Mouse (Mus musculus) hindbrain, embryonic 10.5 days (tissue): ENCODE data around the gene Klhl23. TPM values are rescaled to one million over a fixed set of nuclear protein-coding genes. Genes with fewer than 3 reads are reported as not detected.

ENCODE experiments used
- DNase-seq: peaks from one replicate; pipeline ENCODE4 v3.0.0-alpha.2; 2017; ENCODE audit warnings: low spot score
- H3K27ac ChIP-seq: fragments of 300-500 bp; sonication (generic); 2 replicates; pipeline ENCODE4 v1.5.1; 2016; ENCODE audit warnings: mild to moderate bottlenecking, moderate library complexity
- H3K27me3 ChIP-seq: fragments of 300-500 bp; sonication (generic); 2 replicates; pipeline ENCODE4 v1.6.1; 2016; ENCODE audit warnings: mild to moderate bottlenecking; ENCODE audit not compliant: poor library complexity, insufficient read depth, severe bottlenecking
- H3K36me3 ChIP-seq: fragments of 300-500 bp; sonication (generic); 2 replicates; pipeline ENCODE4 v1.6.1; 2016; ENCODE audit warnings: mild to moderate bottlenecking, moderate library complexity
- H3K4me1 ChIP-seq: fragments of 300-500 bp; sonication (generic); replicated peaks from 2 replicates; pipeline ENCODE4 v1.6.1; 2016; ENCODE audit warnings: mild to moderate bottlenecking
- H3K4me3 ChIP-seq: fragments of 300-500 bp; sonication (generic); 2 replicates; pipeline ENCODE4 v1.5.1; 2016; ENCODE audit warnings: mild to moderate bottlenecking, moderate library complexity
- H3K9me3 ChIP-seq: fragments of 300-500 bp; sonication (generic); 2 replicates; pipeline ENCODE4 v1.6.1; 2016; ENCODE audit warnings: mild to moderate bottlenecking, moderate library complexity
- WGBS: fragments of 180-500 bp; shearing (Covaris S2); methylation state at CpG from one replicate; pipeline ENCODE4 v1.1.7; 2016; 5-methylcytosine and 5-hydroxymethylcytosine counted together
- polyA plus RNA-seq: library from polyadenylated mRNA; unstranded; fragments of >200 nt; fragmentation: Nextera tagmentation; extraction: Ambion mirVana; gene quantifications from 2 replicates; pipeline ENCODE4 v1.2.1, GENCODE M21; 2016

The Klhl23 gene
- polyA plus RNA-seq, 1 experiment from 2014 or later, result 23.1 TPM

DNA sequence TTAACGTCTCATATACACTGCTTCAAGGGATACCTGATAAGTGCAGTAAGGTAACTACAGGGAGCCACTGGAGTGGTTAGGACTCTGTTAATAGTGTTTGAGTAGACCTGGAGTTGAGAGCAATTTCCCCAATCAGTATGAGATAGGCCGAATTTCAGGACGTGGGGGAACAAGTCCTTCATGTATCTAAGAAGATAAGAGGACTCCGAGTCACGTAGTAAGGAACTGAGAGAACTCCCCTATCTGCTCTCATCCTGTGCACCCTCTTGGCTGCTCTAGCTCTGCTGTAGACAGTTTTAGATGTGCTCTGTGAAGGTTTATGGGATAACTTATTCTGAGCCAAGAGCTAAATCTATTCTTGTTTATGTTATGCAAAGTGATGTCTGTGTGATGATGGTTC, 5.2 kb upstream of the Klhl23 start:
- H3K36me3 ChIP-seq, result no peaks in the 10 kb centered on the region
- no peak overlapping the region for H3K27ac ChIP-seq
- DNase-seq, result no peak
- H3K9me3 ChIP-seq, result no peaks in the 10 kb centered on the region
- peaks cover 2% of the 10 kb centered on the region for H3K4me1 ChIP-seq
- WGBS, result 89% methylated on average over 5 of the region's 5 CpGs
- no peak overlapping the region for H3K4me3 ChIP-seq
- no peaks in the 10 kb centered on the region for H3K27me3 ChIP-seq

DNA sequence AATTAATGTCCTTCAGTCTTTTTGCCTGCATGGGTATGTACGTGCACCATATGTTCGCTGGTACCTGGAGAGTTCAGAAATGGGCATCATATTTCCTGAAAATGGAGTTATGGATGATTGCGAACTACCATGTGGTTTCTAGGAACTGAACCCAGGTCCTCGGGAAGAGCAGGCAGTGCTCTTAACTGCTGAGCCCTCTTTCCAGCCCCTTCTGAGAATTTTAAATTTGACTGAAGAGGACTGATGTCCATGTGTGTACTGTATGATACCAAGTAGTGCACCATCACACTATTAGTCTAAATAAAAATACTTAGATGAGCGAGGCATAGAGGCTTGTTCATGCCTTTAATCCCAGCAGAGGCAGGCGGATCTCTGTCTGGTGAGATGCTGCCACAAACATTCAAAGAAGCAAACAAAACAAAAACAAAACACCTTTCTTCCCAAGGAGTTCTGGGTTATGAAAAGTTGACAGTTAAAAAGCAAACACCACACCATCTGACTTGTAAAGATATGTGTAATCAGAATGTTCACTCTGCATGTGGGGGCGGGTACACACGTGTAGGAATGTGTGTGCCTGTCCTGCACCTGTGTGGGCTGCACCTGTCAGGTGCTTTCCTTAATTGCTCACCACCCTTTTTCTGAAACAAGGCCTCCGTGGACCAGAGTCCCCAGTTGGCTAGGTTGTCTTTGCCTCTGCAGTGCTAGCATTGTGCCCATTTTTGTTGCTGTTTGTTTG, 3.2 kb upstream of the Klhl23 start:
- 83% methylated on average over 9 of the region's 9 CpGs for WGBS
- Histone ChIP-seq H3K4me3 (no peak overlapping the region), H3K9me3 (no peaks in the 10 kb centered on the region), H3K4me1 (peaks cover 18% of the 10 kb centered on the region), H3K36me3 (no peaks in the 10 kb centered on the region), H3K27me3 (no peaks in the 10 kb centered on the region), H3K27ac (no peak overlapping the region)
- no peak for DNase-seq

DNA sequence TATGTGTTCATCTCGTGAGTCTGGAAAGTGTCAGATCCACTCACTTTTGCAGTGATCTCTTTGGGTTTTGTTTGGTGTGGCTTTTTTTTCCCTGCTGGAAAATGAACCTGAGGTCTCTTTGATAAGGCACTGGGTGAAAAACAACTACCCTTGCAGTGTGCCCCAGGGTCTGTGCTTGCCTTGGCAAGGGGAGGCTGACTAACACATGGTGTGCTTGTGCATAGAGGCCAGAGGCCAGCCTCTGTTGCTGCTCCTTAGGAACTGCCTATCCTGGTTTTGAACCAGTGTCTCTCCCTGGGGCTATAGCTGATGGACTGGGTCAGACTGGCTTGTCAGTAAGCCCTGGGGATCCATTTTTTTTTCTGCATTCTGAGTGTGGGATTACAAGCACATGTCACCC, 1.5 kb upstream of the Klhl23 start:
- 73% methylated on average over 1 of the region's 1 CpGs for WGBS
- peaks cover 8% of the 10 kb centered on the region; the same call in 1 of the 2 replicates for H3K36me3 ChIP-seq
- no peaks in the 10 kb centered on the region for H3K27me3 ChIP-seq
- no peaks in the 10 kb centered on the region for H3K9me3 ChIP-seq
- DNase-seq, result no peak
- H3K4me3 ChIP-seq, result no peak overlapping the region
- peaks cover 23% of the 10 kb centered on the region for H3K4me1 ChIP-seq
- H3K27ac ChIP-seq, result no peak overlapping the region

DNA sequence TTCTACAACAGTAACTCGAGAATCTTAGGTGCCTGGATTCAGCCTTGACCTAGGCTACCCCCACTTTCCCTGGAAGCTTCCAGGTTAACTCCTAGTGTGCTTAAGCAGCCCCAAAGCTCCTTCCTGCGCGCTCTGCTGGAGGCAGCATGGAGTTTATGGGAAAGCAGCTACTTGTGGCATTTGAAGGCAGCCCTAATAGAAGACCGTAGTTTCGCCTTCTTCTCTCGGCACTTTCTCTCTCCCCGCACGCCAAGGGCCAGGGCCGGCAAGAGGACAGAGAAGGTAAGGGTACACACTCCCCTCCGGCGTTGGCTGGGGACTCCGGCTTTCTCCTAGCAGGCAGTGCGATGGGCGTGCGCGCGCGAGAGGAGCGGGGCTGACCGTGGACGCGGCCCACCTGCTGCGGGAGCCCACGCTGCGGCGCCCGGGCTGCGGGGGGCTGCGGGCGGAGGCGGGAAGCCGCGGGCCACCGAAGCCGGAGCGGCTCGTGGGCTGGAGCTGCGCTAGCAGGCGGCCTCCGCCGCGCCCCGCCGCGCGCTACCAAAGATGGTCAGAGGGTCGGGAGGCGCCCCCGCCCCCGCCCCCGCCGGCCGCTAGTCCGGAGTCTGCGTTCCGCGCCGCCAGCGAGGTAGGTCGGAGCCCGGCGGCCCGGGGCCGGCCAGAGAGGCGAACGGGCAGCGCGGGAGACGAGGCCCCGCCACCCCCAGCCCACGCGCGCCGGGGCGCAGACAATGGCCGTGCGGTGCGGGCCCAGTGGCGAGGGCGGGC, 801 bp downstream of the Klhl23 start:
- Histone ChIP-seq H3K27ac (peak overlapping the region; percentile 98), H3K4me1 (peaks cover 33% of the 10 kb centered on the region), H3K27me3 (no peaks in the 10 kb centered on the region), H3K9me3 (no peaks in the 10 kb centered on the region), H3K36me3 (peaks cover 13% of the 10 kb centered on the region; the same call in 1 of the 2 replicates), H3K4me3 (peak overlapping the region; percentile 87)
- WGBS, result under 1% methylated on average over 80 of the region's 80 CpGs
- DNase-seq, result peak; percentile 78

DNA sequence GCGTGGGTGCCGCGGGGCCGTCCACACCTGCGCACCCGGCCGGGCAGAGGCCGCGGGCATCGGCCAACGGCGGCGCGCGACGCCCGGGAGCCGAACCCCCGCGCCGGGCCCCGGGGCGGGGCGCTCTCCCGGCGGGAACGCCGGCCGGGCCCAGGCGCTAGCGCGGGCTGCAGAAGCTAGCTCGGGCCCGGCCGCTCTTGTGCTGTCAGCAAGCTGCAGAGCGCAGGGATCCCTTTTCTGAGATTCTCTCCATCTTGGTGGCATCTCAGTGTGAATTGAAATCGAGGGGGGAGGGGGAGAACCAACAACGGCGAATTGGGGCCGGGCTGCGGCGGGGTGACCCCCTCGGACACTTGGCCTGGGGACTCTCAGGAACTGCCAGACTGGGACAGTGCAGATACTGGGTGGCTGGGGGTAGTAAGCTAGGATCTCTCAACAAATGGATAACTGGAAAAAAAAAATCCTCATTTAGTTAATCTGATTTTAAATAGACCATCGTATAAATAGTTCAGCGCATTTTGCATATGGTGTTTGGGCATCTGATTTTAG, 1.5 kb downstream of the Klhl23 start:
- 2% methylated on average over 45 of the region's 45 CpGs for WGBS
- peak; percentile 72 for DNase-seq
- H3K4me1 ChIP-seq, result peaks cover 36% of the 10 kb centered on the region
- H3K9me3 ChIP-seq, result no peaks in the 10 kb centered on the region
- peak overlapping the region; percentile 87 for H3K4me3 ChIP-seq
- H3K27ac ChIP-seq, result peak overlapping the region; percentile 98
- H3K36me3 ChIP-seq, result peaks cover 16% of the 10 kb centered on the region; the same call in 1 of the 2 replicates
- H3K27me3 ChIP-seq, result no peaks in the 10 kb centered on the region

DNA sequence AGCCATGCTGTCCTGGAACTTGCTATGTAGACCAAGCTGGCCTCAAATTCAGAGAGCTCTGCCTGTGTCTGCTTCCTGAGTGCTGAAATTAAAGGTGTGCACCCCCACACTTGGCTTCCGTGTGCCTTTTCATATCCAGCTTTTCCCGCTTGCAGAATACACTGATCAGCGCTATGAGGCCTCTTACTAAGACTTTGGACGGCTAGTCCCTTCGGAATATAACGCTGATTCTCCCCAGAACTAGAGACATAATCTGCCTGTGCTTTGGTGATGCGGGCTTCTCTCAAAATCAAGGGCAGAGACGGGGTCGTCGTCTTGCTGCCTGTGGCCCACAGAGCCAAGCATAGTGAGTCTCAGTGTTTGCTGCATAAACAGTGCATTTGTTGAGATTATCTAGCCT, 4.2 kb downstream of the Klhl23 start:
- DNase-seq, result no peak
- H3K27ac ChIP-seq, result peak overlapping the region; percentile 50
- H3K9me3 ChIP-seq, result no peaks in the 10 kb centered on the region
- peaks cover 37% of the 10 kb centered on the region for H3K4me1 ChIP-seq
- whole genome bisulfite sequencing, result 82% methylated on average over 10 of the region's 10 CpGs
- no peaks in the 10 kb centered on the region for H3K27me3 ChIP-seq
- H3K4me3 ChIP-seq, result no peak overlapping the region
- peaks cover 39% of the 10 kb centered on the region for H3K36me3 ChIP-seq

DNA sequence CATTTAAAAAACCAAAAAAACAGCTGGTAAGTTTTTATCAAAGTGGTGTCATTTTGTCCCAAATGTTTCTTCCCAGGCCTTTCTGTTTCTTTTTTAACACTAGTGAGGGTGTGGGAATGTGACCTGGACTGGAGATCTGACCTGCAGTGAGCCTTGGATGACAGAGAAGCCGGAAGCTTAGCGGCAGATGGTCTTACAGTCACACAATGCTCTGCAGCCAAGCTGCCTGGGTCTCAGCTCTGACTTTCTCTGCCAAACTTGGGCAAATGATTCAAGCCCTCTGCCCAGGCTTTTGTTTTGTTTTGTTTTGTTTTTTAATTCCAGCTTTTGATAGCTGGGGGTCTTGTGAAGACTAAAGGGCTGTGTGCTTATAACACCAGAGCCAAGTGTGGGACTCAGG, 4.6 kb downstream of the Klhl23 start:
- no peak overlapping the region for H3K4me3 ChIP-seq
- peaks cover 37% of the 10 kb centered on the region for H3K4me1 ChIP-seq
- WGBS, result 45% methylated on average over 2 of the region's 2 CpGs
- no peaks in the 10 kb centered on the region for H3K9me3 ChIP-seq
- no peak for DNase-seq
- H3K36me3 ChIP-seq, result peaks cover 44% of the 10 kb centered on the region
- H3K27me3 ChIP-seq, result no peaks in the 10 kb centered on the region
- H3K27ac ChIP-seq, result peak overlapping the region; percentile 67

DNA sequence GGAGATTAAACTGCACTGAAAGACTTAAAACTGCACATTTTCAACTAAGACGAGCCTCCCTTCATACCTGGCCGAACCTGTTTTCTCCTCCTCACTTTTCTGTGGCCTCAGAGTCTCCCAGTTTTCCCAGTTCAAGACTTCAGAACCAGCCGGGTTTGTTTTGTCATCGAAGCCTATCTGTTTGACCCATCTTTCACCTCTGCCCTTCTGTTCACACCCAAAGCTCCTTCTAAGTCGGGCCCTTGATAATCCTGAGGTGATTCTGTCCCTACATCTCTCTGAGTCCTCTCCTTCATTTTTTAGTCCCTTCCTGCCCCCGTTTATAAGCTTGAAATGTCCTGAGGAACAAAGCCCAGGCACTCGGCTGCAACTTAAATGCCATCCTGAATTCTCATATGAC, 6.3 kb downstream of the Klhl23 start:
- no peaks in the 10 kb centered on the region for H3K9me3 ChIP-seq
- H3K27ac ChIP-seq, result peak overlapping the region; percentile 40; the same call in 1 of the 2 replicates
- H3K27me3 ChIP-seq, result no peaks in the 10 kb centered on the region
- H3K36me3 ChIP-seq, result peaks cover 58% of the 10 kb centered on the region
- WGBS, result 58% methylated on average over 7 of the region's 7 CpGs
- no peak for DNase-seq
- H3K4me1 ChIP-seq, result peaks cover 23% of the 10 kb centered on the region
- no peak overlapping the region for H3K4me3 ChIP-seq

DNA sequence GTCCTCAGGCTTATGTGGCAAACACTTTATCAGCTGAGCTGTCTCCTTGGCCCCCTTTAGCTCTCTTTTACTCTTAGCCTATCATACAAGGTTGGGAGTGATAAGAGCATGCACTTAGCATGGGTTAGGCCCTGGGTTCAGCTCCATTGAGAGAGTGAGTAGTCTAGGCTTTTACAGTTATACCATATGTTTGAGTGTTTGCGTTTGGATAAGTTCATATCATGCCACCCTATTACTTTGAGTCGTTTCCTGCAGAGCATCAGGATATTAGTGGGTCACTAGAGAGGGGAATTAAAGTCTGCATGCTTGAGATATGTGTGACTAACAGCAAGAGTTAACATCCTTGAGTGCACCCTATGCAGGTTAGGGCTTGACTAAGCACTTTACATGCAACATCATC, 7.9 kb downstream of the Klhl23 start:
- WGBS, result 95% methylated on average over 2 of the region's 2 CpGs
- peaks cover 14% of the 10 kb centered on the region for H3K4me1 ChIP-seq
- H3K27ac ChIP-seq, result no peak overlapping the region
- no peak for DNase-seq
- no peaks in the 10 kb centered on the region for H3K9me3 ChIP-seq
- H3K4me3 ChIP-seq, result no peak overlapping the region
- no peaks in the 10 kb centered on the region for H3K27me3 ChIP-seq
- H3K36me3 ChIP-seq, result peaks cover 68% of the 10 kb centered on the region

DNA sequence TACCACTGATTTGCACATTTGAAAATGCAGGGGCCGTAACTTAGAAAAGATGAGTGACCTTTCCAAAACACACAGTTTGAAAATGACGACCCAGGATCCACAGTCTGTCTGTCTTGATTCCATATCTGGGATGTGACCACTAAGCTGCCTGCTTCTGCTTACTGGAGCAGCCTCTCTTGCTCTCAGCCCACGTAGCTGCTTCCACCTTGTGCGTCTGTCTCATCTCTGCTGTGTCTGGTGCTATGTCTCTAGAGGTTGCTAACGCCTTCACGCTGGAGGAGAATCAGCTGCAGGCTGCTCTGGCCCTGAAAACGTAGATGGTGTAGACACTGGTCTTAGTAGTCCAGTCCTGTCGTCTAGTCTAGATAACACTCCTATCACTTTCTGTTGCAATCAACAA, 8.4 kb downstream of the Klhl23 start:
- 89% methylated on average over 8 of the region's 8 CpGs for WGBS
- peaks cover 70% of the 10 kb centered on the region for H3K36me3 ChIP-seq
- DNase-seq, result no peak

DNA sequence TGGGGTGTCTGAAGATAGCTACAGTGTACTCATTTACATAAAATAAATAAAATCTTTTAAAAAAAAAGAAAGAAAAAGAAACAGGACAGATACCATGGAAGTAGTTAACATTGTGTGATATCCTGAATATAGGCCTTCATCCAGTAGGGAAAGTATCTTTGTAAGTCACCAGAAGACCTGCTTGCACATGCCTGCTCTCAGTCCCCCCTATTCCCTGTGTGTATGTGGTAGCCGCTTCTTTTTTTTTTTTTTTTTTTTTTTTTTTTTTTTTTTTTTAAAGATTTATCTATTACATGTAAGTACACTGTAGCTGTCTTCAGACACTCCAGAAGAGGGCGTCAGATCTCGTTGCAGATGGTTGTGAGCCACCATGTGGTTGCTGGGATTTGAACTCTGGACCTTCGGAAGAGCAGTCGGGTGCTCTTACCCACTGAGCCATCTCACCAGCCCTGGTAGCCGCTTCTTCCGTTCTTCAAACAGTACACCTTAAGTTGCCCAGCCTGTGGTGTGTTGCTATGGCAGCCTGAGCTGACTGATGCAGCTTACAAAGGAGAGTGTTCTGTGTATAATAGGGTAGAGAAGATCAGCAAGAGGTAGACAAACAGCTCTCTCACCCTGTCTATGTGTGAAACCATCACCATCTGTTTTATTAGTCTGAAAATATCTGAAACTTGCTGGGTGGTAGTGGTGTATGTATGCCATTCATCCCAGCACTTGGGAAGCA, 15.7 kb downstream of the Klhl23 start:
- no peak for DNase-seq
- no peak overlapping the region for H3K4me3 ChIP-seq
- H3K9me3 ChIP-seq, result no peaks in the 10 kb centered on the region
- peaks cover 46% of the 10 kb centered on the region for H3K36me3 ChIP-seq
- no peaks in the 10 kb centered on the region for H3K27me3 ChIP-seq
- no peaks in the 10 kb centered on the region for H3K4me1 ChIP-seq
- no peak overlapping the region for H3K27ac ChIP-seq
- 71% methylated on average over 7 of the region's 7 CpGs for WGBS

More for the DNA sequence above, 8.4 kb downstream of the Klhl23 start:
- Histone ChIP-seq H3K4me3 (no peak overlapping the region), H3K27me3 (no peaks in the 10 kb centered on the region), H3K4me1 (peaks cover 14% of the 10 kb centered on the region), H3K9me3 (no peaks in the 10 kb centered on the region), H3K27ac (no peak overlapping the region)

DNA sequence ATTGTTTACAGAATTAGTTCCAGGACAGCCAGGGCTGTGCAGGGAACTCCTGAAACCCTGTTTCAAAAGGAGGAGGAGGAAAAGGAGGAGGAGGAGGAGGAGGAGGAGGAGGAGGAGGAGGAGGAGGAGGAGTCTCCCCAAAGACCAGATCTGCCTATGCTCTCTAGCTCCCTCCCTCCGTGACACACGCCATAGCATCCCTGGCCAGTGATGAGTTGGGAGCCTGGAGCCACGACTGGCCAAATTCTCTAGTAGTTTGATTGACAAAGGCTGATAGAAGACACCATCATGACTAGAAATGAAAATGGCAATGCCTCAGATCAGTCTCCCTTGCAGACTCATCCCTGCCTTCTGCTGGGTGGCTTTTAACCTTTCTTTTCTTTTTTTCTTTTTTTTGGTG, 16.3 kb downstream of the Klhl23 start:
- H3K4me3 ChIP-seq, result no peak overlapping the region
- WGBS, result 39% methylated on average over 3 of the region's 3 CpGs
- H3K36me3 ChIP-seq, result peaks cover 40% of the 10 kb centered on the region

More for the DNA sequence above, 16.3 kb downstream of the Klhl23 start:
- no peaks in the 10 kb centered on the region for H3K4me1 ChIP-seq
- no peak overlapping the region for H3K27ac ChIP-seq
- H3K27me3 ChIP-seq, result no peaks in the 10 kb centered on the region
- H3K9me3 ChIP-seq, result no peaks in the 10 kb centered on the region
- no peak for DNase-seq
